Mouse (Mus musculus): ENCODE data around the gene Gria4. TPM values are rescaled to one million over a fixed set of nuclear protein-coding genes. Genes with fewer than 3 reads are reported as not detected.

Gria4 gene
- polyA plus RNA-seq, 1 experiment from 2014 or later = 1.3 TPM

DNA sequence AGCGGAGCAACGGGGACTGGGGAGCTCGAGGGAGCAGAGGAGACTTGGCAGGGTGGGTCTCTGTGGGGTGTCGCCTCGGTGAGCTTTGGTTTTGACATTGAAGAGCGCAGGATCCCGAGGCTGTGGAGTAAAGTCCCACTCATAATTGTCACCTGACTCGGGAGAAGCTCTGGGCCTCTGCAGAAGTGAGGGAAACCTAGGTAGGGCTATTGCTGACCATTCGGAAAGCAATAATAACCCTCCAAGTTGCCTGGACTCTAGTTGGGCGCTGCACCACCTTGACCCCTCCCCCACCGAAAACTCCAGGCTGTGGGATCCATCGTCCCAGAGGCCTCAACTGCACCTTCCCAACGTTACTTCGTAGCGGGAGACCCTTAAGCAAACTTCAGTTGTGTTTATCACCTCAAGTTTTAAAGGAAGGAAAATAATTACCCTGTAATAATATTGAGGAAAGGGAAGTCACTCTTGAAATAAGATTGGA is 419.4 kb downstream of the Gria4 start:
- WGBS = 0% methylated on average over 15 of the region's 15 CpGs
- peak overlapping the region; percentile 87 for H3K27ac ChIP-seq
- H3K27me3 ChIP-seq (ENCODE audit: low read depth, poor library complexity, severe bottlenecking) = no peaks in the 10 kb centered on the region
- peaks cover 7% of the 10 kb centered on the region; the same call in 1 of the 2 replicates for H3K36me3 ChIP-seq
- H3K4me1 ChIP-seq = no peaks in the 10 kb centered on the region
- H3K4me3 ChIP-seq = peak overlapping the region; percentile 82
- H3K9me3 ChIP-seq (replicated peaks) = no peaks in the 10 kb centered on the region
- DNase-seq (ENCODE audit: low spot score) = no peak

DNA sequence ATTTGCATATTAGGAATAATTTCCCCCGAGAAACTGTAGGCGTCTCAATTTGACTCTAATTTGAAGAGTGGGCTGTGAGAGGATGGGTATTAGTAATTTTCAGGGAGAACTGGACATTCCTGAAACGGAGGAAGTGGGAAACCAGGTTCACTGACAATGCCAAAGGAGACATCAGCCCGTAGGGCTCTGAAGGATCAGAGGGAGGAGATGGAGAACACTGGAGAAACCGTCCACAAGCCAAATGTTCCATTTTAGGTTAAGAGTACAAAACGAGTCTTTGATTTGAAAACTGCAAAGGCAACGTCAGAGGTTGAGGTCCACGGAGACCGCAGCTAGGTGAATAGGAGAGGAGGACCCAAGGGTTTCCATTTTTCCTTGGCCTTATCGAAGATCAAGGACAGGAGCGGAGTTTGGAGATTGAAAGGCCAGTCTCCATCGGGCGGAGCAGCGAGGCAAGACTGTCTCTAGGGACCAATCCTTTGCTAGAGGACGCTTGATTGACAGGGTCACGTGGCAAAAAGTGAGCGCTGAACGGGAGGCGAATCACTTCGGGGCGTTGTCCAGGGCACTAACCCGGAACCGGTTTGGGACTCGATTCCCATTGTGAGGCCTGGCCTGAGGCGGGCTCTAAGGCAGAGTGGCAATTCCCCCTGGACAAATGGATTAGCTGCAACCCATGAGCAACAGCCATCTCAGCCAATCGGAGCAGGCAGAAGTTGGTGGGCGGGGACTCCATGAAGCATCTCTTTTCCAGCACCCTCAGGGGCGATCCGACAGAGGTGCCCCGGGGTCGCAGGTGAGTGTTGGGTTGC is 420.0 kb downstream of the Gria4 start, which contains the start of gene Msantd4:
Msantd4 (plus strand) TSS at position 735 of the 812 bp plus-strand sequence.
- Histone ChIP-seq H3K4me1 (no peaks in the 10 kb centered on the region), H3K27me3 (ENCODE audit: low read depth, poor library complexity, severe bottlenecking) (no peaks in the 10 kb centered on the region), H3K27ac (peak within 1 kb of the TSS; percentile 87), H3K9me3 (replicated peaks) (no peaks in the 10 kb centered on the region), H3K36me3 (peaks cover 6% of the 10 kb centered on the region; the same call in 1 of the 2 replicates), H3K4me3 (peak within 1 kb of the TSS; percentile 82)
- WGBS = 3% methylated on average over 31 of the region's 31 CpGs
- peak; percentile 95 for DNase-seq (ENCODE audit: low spot score)

Small RNA genes lying within 50 kb of the gene (microRNA-seq; reads per million reads assigned to microRNA genes)
- not detected for gene Gm23811
- not detected for gene Gm23992

Data from limb, embryonic 10.5 days (tissue).